Mouse (Mus musculus) MEL-GATA-1-ER (cell line): ENCODE results near the gene Cyth1.

Source experiments
- DNase-seq: peaks from one replicate; pipeline ENCODE4 v3.0.0-alpha.2; 2012; ENCODE audit warnings: low read depth; ENCODE audit errors: extremely low read depth

The Cyth1 gene

DNA sequence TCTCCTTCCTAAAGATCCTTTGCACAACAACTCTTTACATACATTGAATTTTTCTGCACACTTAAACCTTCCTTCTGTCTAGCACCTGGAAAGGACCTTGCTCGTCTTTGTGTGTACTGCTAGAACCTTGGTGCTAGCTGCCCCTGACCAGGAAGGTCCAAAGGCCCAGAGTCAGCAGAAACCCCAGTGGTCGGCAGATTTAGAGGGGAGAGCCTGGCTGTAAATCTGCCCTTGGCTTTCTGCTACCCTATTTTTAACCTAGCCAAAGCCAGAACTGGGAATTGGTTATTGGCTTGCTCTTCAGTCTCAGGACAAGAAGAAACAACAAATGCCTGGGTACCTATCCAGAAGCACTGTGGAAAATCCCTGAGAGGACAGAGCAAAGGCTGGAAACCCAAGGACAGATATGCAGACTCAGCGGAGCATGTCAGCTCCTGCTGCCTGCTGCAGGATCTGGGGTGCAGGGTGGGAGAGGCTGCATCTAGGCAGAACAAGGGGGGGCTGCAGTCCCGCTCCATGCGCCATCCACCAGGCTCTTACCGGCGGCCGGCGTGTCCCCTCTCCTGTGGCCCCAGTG lies 46.5 kb downstream of the Cyth1 start:
- no peak for DNase-seq

DNA sequence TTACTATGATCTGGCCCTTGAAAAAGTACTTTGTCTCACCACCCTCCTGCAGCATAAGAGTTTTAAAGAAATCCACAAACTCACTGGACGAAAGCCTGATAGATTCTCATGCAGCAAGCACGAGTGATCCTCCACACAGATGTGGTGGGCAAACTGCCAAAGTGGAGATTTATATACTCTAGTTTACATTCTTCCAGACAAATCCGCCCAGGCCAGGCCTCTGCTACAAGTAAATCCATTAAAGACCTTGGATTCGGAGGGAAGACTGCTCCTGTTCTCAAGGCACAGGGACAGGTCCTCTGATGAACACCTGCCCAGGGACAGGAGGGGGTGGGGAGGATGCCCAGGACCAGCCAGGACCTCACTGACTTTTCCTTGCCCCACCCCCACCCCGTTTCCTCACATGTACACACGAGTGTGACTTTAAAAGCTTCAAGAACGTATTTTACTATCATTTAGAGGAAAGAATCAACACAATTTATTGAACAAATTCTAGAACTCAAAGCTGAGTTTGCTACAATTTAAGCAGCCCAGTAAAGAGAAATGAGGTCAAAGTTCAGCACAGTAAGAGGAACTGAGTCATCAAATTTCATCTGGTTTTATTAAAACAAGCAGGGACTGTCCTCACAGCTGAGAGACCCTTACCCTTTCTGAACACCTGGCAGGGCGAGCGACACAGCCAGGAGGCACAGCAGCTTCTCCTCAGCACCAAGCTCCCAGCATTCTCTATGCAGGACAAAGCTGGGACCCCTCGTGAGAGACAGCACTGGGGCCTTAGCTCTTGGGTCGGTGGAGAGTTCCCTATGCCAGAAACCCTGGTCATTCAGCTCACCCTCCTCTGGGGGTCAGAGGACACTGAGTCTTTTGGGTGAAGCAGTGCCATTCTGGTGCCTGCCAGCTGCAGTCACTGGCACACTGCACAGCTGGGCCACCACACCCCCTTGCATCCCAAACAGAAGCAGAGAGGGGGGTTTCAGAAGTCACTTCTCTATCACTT lies 47.3 kb downstream of the Cyth1 start:
- DNase-seq: no peak

DNA sequence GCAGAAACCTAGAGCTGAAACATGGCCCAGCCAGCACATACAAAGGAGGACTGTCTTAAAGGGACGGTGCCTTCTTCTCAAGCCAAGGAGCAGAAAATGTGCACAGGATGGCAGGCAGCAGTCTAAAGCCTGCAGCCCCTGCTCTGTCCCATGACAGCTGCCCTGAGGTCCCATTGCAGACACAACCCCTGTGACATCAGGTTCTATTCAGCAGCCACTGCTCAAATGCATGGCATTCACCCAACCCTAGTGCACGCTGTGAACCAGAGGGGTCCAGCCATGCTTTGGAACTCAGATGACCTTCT lies 50.1 kb downstream of the Cyth1 start:
- DNase-seq: no peak

DNA sequence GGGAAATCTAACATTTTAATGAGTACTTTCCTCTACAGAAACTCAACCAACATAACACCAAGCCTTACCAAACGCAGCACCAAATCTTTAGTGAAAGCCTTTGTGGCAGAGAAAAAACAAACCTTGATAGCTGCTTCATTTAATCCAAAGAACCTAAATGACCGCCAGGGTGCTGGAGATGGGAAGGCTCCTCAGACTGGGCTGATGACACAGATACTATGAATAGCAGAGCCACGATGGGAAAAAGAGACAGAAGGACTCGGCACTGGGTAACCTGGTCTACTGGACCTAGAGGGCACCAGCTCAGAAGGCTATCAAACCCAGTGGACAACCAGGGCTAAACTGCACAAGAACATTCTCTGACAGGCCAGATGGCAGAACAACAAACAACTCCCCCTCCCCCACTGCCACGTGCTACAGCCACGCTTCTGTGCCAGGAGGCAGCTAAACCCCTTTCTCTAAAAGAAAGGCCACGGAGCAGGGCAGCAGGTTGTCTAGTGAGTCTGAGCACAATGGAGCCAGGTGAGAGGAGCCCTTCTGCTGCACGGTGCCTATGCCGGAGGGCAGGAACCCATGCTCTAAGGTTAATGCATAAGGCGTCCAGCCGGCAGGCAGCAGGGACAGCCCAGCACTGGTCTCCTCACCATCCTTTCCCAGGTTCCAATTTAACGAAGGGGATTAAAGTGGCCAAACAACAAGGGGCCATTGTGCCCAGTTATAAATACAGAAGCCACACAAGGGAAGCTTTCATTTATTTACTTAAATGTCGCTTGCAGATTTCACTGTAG lies 50.7 kb downstream of the Cyth1 start:
- no peak for DNase-seq

DNA sequence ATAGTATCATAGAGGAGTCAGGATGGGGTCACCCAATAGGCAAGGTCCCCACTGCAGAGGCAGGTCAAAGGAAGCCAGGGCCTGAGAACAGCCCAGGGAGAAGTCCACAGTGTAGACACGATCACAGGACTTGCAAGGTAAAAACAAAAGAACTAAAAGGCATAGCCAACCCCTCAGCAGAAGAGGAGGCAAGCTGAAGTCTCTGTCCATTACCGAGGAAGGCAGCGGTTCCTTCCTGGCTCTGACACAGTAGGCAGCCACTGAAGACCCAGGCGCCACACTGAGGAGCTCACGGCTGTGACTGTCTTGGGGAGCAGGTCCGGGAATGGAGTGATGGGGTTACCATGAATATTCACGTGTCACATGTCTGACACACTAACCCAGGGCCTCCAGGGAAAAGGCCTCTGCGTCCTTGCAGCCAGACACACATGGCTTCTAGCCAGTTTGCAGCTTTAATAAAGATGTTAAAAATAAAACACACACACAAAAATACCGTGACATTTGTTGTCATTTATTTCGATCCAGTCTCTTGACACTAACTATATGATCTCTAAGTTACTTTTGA lies 51.5 kb downstream of the Cyth1 start:
- DNase-seq: no peak

DNA sequence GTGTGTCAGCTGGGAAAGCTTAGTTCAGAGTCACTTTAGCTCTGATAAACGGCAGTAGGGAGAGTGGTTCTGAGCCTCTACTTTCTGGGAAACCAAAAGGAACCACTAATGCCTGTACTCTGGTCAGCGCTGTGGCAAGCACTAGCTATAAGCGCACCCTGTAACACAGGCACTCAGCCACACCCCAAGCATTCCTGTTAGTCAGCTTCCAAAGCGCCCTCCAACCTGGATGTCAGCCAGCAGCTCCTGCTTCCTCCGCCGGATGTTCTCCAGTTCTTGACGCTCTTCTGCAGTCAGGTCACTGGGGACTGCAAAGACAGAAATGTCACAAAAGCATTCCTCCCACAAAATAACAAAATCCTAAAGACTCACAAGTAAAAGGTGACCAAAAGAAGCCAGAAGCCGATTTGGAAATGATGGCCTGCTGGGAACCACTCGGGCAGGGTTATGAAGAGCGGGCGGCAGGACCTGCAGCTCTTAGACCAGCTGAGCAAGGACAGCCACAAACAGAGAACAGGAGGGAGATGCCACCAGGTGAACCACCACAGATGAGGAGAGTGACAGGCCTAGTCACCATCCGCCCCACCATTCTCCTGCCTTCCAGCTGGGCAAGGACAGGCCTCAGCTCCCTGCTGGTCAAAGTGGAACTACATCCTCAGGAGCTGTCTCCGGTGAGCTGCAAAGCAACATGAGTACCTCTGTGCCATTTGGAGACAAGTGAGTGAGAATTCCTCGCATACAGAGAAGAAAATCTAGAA lies 54.8 kb downstream of the Cyth1 start:
- DNase-seq: no peak

DNA sequence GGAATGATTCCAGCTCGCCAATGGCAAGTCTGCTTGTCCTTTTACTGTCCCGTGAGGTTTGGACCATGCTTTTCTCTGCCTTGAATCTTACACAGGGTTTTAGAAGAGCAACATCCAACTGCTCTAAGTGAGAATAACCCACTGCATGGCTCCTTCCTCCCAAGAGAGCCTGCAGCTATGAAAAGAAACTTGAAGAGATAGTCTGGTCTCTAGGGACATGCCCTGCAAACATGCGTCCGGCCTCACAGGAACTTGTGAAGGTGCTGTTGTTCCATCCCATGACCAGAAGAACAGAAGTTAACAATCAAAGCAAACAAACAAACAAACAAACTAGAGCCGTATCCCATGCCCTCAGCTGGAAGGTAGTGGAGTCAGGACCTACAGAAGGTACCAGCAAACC lies 55.4 kb downstream of the Cyth1 start:
- no peak for DNase-seq

GRCm38 (mm10) chr11:118182768-118183167 lies 65.6 kb downstream of the Cyth1 start:
- DNase-seq: no peak

- no peak for DNase-seq
These were observed 66.0 kb downstream of the Cyth1 start for GRCm38 (mm10) chr11:118182353-118182752.

DNA sequence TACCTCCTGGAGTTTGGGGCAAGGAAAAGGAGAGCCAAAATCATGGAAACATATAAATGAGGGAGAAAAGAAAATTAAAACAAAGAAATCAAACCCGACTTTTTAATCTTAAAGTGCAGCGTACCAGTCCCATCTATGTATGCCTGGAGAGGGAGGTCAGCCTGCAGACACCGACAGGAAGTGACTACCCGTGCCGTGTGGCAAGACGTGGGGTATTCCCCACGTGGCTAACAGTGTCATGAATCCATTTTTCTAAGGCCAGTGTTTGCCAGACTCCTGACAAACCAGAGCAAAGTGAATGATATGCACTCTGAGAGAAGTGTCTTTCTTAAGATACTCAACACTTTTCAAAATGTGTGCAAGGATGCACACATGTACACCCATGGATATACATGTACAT lies 68.2 kb downstream of the Cyth1 start:
- no peak for DNase-seq

GRCm38 (mm10) chr11:118178236-118178635 lies 70.2 kb downstream of the Cyth1 start:
- DNase-seq: no peak

GRCm38 (mm10) chr11:118174752-118175151 lies 73.6 kb downstream of the Cyth1 start:
- no peak for DNase-seq

- no peak for DNase-seq
These were observed 75.6 kb downstream of the Cyth1 start for GRCm38 (mm10) chr11:118172768-118173167.

- DNase-seq: no peak
These were observed 78.1 kb downstream of the Cyth1 start for GRCm38 (mm10) chr11:118170333-118170732.

GRCm38 (mm10) chr11:118168714-118169113 lies 79.7 kb downstream of the Cyth1 start:
- no peak for DNase-seq

DNA sequence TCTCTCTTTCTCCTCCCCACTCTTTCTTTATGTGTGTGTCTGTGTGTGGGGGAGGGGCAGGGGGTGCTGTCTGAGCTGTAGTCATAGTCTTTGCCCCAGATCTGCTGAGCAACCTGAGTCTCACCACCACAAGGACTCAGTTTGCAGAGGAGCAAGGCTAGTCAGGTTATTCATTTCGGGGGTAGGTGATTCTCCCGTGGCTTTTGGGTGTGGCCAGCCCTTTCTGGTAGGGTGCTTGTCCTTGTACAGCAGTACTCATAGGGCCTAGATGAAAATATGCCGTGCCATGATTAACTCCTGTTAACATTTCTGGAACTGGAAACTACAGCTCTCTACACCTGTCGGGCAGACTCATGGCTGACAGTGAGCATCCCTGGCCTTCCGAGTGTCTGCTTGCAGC lies 81.8 kb downstream of the Cyth1 start:
- DNase-seq: no peak

- no peak for DNase-seq
These were observed 82.7 kb downstream of the Cyth1 start for GRCm38 (mm10) chr11:118165681-118166080.

GRCm38 (mm10) chr11:118164566-118164965 lies 83.8 kb downstream of the Cyth1 start:
- DNase-seq: no peak

DNA sequence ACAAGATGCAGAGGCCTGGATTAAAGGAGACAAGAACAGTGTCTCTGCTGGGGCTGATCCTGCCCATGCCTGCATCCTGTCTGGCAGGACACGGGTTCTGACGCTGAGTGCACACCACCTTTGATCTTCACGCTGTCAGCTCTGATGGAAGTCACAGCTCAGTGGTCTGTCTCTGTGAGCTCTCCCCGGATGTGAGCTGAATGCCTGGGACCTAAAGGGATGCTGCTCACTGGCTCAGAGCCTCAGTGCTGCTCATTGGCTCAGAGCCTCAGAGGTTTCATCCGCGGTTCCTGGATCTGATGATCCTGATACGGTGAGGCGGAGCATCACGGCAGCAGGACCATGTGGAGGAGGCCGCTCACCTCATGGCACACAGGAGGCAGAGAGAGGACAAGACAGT lies 86.1 kb downstream of the Cyth1 start:
- no peak for DNase-seq

GRCm38 (mm10) chr11:118161240-118161639 lies 87.2 kb downstream of the Cyth1 start:
- DNase-seq: no peak

DNA sequence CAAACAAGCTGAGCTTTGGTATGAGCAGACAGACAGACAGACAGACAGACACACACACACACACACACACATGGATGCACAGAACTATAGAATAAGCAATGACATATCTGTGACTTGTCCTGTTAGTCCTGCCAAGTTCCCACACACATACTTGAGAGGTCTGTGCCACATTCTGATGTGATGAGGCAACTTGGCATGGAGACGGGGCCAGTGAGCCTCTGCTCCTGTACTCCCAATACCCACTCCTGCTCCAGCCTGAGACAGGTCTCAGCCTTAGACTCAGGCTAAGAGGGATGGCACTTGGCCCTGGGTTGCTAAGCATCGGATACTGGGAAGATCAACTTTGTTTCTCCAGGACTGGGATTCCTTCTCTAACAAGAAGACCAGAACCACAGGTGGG lies 87.6 kb downstream of the Cyth1 start:
- DNase-seq: no peak
